Mouse (Mus musculus) neural tube, embryonic 11.5 days (tissue): ENCODE measurements at regions not wholly inside any gene's neighbourhood (a gene's known extent, or its start where the extent isn't known, plus 50 kb on each side); places are given as distances from the start of the nearest gene placed in this dataset.
A peak's percentile ranks its signal among the peaks of the same experiment; 100 is the strongest.

ENCODE experiments used
- ATAC-seq: fragments of 200-750 bp; cut with Nextera tagmentation; 2 replicates; pipeline ENCODE4 v1.8.0; 2017; ENCODE audit warnings: moderate number of reproducible peaks, mild to moderate bottlenecking, moderate TSS enrichment, moderate library complexity; ENCODE audit not compliant: insufficient read depth, low FRiP score, low TSS enrichment
- DNase-seq: peaks from one replicate; pipeline ENCODE4 v3.0.0-alpha.2; 2015; ENCODE audit warnings: low spot score
- H3K27ac ChIP-seq: fragments of 300-500 bp; sonication (generic); 2 replicates; pipeline ENCODE4 v1.5.1; 2014; ENCODE audit warnings: low read depth, mild to moderate bottlenecking, low read length
- H3K27me3 ChIP-seq: fragments of 300-500 bp; sonication (generic); 2 replicates; pipeline ENCODE4 v1.6.1; 2014; ENCODE audit warnings: mild to moderate bottlenecking, low read length, mixed read lengths; ENCODE audit not compliant: control insufficient read depth, insufficient read depth
- H3K36me3 ChIP-seq: fragments of 300-500 bp; sonication (generic); 2 replicates; pipeline ENCODE4 v1.6.1; 2014; ENCODE audit warnings: mild to moderate bottlenecking, low read length, moderate library complexity, mixed read lengths; ENCODE audit not compliant: control insufficient read depth, insufficient read depth
- H3K4me1 ChIP-seq: fragments of 300-500 bp; sonication (generic); 2 replicates; pipeline ENCODE4 v1.6.1; 2014; ENCODE audit warnings: low read length, mixed read lengths; ENCODE audit not compliant: control insufficient read depth, insufficient read depth
- H3K4me2 ChIP-seq: fragments of 300-500 bp; sonication (generic); 2 replicates; pipeline ENCODE4 v1.6.1; 2014; ENCODE audit warnings: low read depth, mild to moderate bottlenecking, moderate library complexity
- H3K4me3 ChIP-seq: fragments of 300-500 bp; sonication (generic); 2 replicates; pipeline ENCODE4 v1.5.1; 2014; ENCODE audit warnings: low read depth, low read length
- H3K9ac ChIP-seq: fragments of 300-500 bp; sonication (generic); 2 replicates; pipeline ENCODE4 v1.6.1; 2014; ENCODE audit warnings: mild to moderate bottlenecking, low read length
- H3K9me3 ChIP-seq: fragments of 300-500 bp; sonication (generic); 2 replicates; pipeline ENCODE4 v1.6.1; 2016; ENCODE audit warnings: low read length; ENCODE audit not compliant: control insufficient read depth
- WGBS: fragments of 180-500 bp; shearing (Covaris S2); extraction: QIAGEN DNeasy Blood & Tissue Kit; methylation state at CpG from one replicate; pipeline ENCODE4 v1.1.7; 2014; 5-methylcytosine and 5-hydroxymethylcytosine counted together

- Histone ChIP-seq H3K27me3 (no peaks in the 10 kb centered on the region), H3K27ac (no peak overlapping the region), H3K4me2 (no peak overlapping the region), H3K9ac (no peak overlapping the region), H3K4me3 (no peak overlapping the region), H3K36me3 (no peaks in the 10 kb centered on the region), H3K4me1 (peaks cover 18% of the 10 kb centered on the region), H3K9me3 (no peaks in the 10 kb centered on the region)
- ATAC-seq, result no peak
- no peak for DNase-seq
- WGBS, result 70% methylated on average over 6 of the region's 6 CpGs
These were observed 231.9 kb upstream of the Mctp2 start for GRCm38 (mm10) chr7:72538288-72538687.

DNA sequence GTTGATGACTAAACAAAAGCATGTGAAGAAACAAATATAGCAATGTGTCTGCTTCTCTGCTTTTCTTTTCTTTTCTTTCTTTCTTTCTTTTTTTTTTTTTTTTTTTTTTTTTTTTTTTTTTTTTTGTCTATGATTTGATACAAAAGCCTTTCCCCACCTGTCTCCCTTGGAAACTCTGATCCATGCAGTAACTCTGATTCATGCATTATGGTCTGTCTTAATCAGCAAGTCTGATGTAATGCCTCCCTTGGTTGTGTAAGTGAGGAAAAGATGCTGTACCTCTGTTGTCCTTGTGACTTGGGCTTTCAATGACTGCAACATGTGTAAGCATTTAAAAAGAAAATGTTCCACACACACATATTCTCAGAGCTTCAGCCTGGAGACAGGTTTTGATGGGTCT, 233.5 kb upstream of the Mctp2 start:
- H3K4me3 ChIP-seq, result no peak overlapping the region
- no peak for ATAC-seq
- no peak overlapping the region for H3K9ac ChIP-seq
- no peak overlapping the region for H3K27ac ChIP-seq
- no peaks in the 10 kb centered on the region for H3K9me3 ChIP-seq
- no peaks in the 10 kb centered on the region for H3K36me3 ChIP-seq
- no peaks in the 10 kb centered on the region for H3K27me3 ChIP-seq
- H3K4me2 ChIP-seq, result no peak overlapping the region
- H3K4me1 ChIP-seq, result peaks cover 18% of the 10 kb centered on the region
- no peak for DNase-seq

- 18% methylated on average over 14 of the region's 14 CpGs for WGBS
- H3K4me2 ChIP-seq, result peak overlapping the region; percentile 29
- H3K9ac ChIP-seq, result peak overlapping the region; percentile 29
- H3K4me1 ChIP-seq, result peaks cover 18% of the 10 kb centered on the region
- peak overlapping the region; percentile 76 for H3K27ac ChIP-seq
- DNase-seq (peak; percentile 70), ATAC-seq (peak; percentile 80)
- no peak overlapping the region for H3K4me3 ChIP-seq
- H3K27me3 ChIP-seq, result no peaks in the 10 kb centered on the region
- H3K9me3 ChIP-seq, result no peaks in the 10 kb centered on the region
- no peaks in the 10 kb centered on the region for H3K36me3 ChIP-seq
These were observed 235.4 kb upstream of the Mctp2 start for GRCm38 (mm10) chr7:72541521-72542478.

DNA sequence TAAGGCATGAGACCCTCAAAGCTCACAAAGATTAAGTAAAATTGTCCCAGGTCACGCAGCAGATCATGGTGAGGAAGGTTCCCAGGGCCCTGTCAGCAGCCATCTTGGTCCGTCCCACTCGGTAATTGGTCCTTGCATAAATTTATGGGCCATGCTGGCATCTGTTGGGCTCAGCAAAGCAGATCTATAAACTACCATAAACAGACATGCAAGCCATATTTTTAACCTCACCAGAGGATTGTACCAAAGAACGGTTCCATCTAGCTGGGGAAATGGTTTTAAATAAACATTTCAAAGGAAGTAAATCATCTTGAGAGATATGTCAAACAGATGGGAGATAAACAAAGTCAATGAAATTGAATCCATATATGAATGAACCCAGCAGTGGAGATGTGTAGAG, 237.1 kb upstream of the Mctp2 start:
- no peaks in the 10 kb centered on the region for H3K9me3 ChIP-seq
- 79% methylated on average over 4 of the region's 4 CpGs for WGBS
- no peak for ATAC-seq
- H3K4me3 ChIP-seq, result no peak overlapping the region
- no peak overlapping the region for H3K9ac ChIP-seq
- H3K4me2 ChIP-seq, result no peak overlapping the region
- peaks cover 18% of the 10 kb centered on the region for H3K4me1 ChIP-seq
- H3K27ac ChIP-seq, result no peak overlapping the region
- no peaks in the 10 kb centered on the region for H3K27me3 ChIP-seq
- no peaks in the 10 kb centered on the region for H3K36me3 ChIP-seq
- no peak for DNase-seq

- Histone ChIP-seq H3K9me3 (no peaks in the 10 kb centered on the region), H3K4me1 (peaks cover 18% of the 10 kb centered on the region), H3K4me2 (no peak overlapping the region), H3K36me3 (no peaks in the 10 kb centered on the region), H3K27me3 (no peaks in the 10 kb centered on the region), H3K9ac (no peak overlapping the region), H3K4me3 (no peak overlapping the region), H3K27ac (no peak overlapping the region)
- DNase-seq (peak; percentile 49), ATAC-seq (0 out of 2 replicates have a peak, but pooled peaks have one; percentile 49)
- WGBS, result 50% methylated on average over 4 of the region's 4 CpGs
These were observed 237.5 kb upstream of the Mctp2 start for GRCm38 (mm10) chr7:72543946-72544345.

GRCm38 (mm10) chr7:72567378-72567777, 261.0 kb upstream of the Mctp2 start:
- H3K4me1 ChIP-seq, result no peaks in the 10 kb centered on the region
- no peak for DNase-seq
- no peak overlapping the region for H3K27ac ChIP-seq
- H3K9ac ChIP-seq, result no peak overlapping the region
- no peaks in the 10 kb centered on the region for H3K9me3 ChIP-seq
- no peak overlapping the region for H3K4me2 ChIP-seq
- H3K36me3 ChIP-seq, result no peaks in the 10 kb centered on the region
- ATAC-seq, result no peak
- H3K4me3 ChIP-seq, result no peak overlapping the region
- H3K27me3 ChIP-seq, result no peaks in the 10 kb centered on the region

DNA sequence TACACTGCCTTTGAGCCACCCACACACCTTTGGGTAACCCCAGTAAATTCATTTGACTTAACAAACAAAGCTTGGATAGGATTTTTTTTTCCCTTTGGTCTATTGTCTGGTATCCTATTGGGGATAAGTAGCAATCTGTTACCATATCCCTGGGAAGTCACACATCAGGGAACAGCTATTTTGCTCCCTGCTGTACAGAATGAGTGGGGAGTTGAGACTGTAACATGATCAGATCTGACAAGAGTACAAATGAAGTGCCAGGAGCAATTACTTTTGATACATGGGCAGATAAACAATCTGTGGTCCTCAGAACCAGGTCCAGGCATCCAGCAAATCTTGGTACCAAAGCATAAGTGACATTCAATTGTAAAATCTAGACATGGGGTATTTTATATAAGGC, 262.8 kb upstream of the Mctp2 start:
- no peaks in the 10 kb centered on the region for H3K4me1 ChIP-seq
- H3K36me3 ChIP-seq, result no peaks in the 10 kb centered on the region
- no peaks in the 10 kb centered on the region for H3K9me3 ChIP-seq
- no peak overlapping the region for H3K4me2 ChIP-seq
- DNase-seq (no peak), ATAC-seq (no peak)
- H3K4me3 ChIP-seq, result no peak overlapping the region
- H3K27me3 ChIP-seq, result no peaks in the 10 kb centered on the region
- H3K27ac ChIP-seq, result no peak overlapping the region
- H3K9ac ChIP-seq, result no peak overlapping the region

- no peaks in the 10 kb centered on the region; the same call in 1 of the 2 replicates for H3K4me1 ChIP-seq
- H3K9ac ChIP-seq, result no peak overlapping the region
- H3K36me3 ChIP-seq, result no peaks in the 10 kb centered on the region
- no peak for ATAC-seq
- H3K27me3 ChIP-seq, result no peaks in the 10 kb centered on the region
- no peak overlapping the region for H3K4me3 ChIP-seq
- H3K4me2 ChIP-seq, result no peak overlapping the region
- DNase-seq, result no peak
- H3K9me3 ChIP-seq, result no peaks in the 10 kb centered on the region
- 88% methylated on average over 1 of the region's 1 CpGs for WGBS
- H3K27ac ChIP-seq, result no peak overlapping the region
These were observed 267.9 kb upstream of the Mctp2 start for GRCm38 (mm10) chr7:72574316-72574715.

DNA sequence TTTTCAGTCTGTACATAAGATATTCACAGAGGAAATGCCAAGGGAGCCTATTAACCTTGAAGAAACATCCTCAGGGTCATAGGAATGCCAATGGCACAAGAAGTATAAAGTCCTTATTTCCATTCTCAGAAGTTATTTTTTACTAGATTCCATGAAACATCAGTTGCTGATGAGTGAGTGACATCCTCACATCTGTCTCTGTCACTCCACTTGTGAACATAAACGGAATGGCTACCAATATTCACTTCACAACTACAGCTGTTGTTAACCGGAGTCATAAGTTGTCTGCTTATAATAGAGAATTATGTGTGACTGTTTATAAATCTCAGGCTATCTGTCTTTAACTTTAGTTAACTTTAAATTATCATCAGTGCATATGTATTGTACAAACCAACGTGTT, 278.0 kb upstream of the Mctp2 start:
- H3K4me1 ChIP-seq, result no peaks in the 10 kb centered on the region
- H3K9ac ChIP-seq, result no peak overlapping the region
- H3K4me3 ChIP-seq, result no peak overlapping the region
- ATAC-seq (no peak), DNase-seq (no peak)
- no peak overlapping the region for H3K4me2 ChIP-seq
- WGBS, result 78% methylated on average over 3 of the region's 3 CpGs
- no peaks in the 10 kb centered on the region for H3K27me3 ChIP-seq
- no peaks in the 10 kb centered on the region for H3K36me3 ChIP-seq
- H3K9me3 ChIP-seq, result no peaks in the 10 kb centered on the region
- H3K27ac ChIP-seq, result no peak overlapping the region
